Mouse (Mus musculus) mesoderm, embryonic 11.5 days (tissue): Measurements from ENCODE around the gene Pard3b.

Experiments
- DNase-seq: peaks from one replicate; pipeline ENCODE4 v3.0.0-alpha.2; 2012; ENCODE audit warnings: low read depth, low spot score

Gene Pard3b

DNA sequence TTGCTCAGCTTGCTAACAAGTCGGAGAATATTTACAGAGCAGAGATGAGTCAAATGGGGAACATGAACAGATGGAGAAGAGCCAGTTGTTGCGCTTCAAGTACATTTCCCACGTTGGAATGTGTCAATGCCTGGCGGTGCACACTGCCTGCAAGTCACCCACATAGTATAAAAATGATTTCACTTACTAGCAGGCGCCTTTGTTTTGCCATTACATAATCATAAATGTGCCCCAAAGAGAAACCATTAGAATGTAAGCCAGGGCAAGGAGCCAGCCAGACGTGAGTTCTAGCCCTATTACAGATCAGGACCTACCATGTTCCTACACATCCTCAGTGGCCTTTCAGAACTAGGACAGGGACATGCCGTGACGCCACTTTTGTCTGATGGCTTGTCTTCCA is 1048.9 kb downstream of the Pard3b start:
- DNase-seq: no peak

DNA sequence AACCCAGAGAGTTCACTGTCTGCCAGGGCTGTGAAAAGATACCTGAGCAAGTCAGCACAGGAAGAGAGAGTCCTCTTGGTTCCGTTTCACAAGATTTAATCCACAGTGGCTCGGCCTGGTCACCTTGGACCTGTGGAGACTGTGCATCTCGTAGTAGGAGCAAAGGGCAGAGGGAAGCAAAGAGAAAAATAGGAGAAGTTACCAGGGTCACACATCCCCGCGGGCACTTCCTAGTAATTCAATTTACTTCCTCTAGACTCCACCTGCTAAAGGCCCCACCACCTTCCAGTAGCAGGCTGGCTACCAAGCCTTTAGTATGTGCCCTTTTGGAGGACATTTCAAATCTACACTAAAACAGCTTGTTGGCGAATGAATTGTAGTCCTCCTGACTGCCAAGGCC is 1052.6 kb downstream of the Pard3b start:
- no peak for DNase-seq
